ENCODE assay signal across 8 mouse cellular contexts in the genomic region with DNA sequence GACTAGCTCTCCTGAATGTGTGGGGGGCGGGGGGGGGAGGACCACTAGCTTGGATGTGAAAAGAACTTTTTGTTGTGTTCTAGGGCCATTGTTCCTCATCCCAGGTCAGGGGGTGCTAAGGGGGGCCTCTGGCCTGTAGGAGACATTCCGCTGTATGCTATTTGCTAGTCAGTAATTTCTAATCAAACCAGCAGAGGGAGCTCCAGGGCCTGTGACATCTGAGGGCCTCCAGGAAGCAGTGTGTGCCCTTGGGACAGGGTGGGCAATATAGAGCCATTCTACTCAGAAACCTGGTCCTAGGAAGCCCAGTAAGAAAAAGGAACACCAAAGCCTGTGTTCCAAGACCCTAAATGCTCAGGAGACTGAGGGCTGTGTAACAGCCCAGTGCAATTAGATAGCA.
DNase-seq lines count a peak whose midpoint lies in the region; ATAC-seq lines count a peak whose summit lies in the region.

No protein-coding gene starts in this region.

- no peaks in the 10 kb centered on the region for H3K36me3 ChIP-seq in neural tube, embryonic 14.5 days (ENCODE audit: control insufficient read depth, insufficient read depth, low read length)

- no peaks in the 10 kb centered on the region for H3K4me1 ChIP-seq in neural tube, embryonic 14.5 days (ENCODE audit: control insufficient read depth, insufficient read depth, low read length)

- peak; percentile 93 for ATAC-seq in common myeloid progenitor, adult 5-6 weeks (replicated peaks; ENCODE audit: low read depth, poor library complexity, severe bottlenecking)
- ATAC-seq in neural tube, embryonic 14.5 days (ENCODE audit: low read depth) = peak; percentile 65; the same call in 1 of the 2 replicates
- no peak for ATAC-seq in monocyte, adult 5-6 weeks (replicated peaks; ENCODE audit: insufficient number of reproducible peaks, low FRiP score, low TSS enrichment, poor library complexity, severe bottlenecking)

- WGBS in neural tube, embryonic 14.5 days = 35% methylated on average over 2 of the region's 2 CpGs

- H3K4me3 ChIP-seq in neural tube, embryonic 14.5 days (ENCODE audit: low read depth, low read length) = no peak overlapping the region

- H3K4me2 ChIP-seq in neural tube, embryonic 14.5 days (ENCODE audit: low read depth, low read length) = no peak overlapping the region

- H3K9ac ChIP-seq in neural tube, embryonic 14.5 days (replicated peaks; ENCODE audit: low read depth, low read length) = no peak overlapping the region

- H3K9me3 ChIP-seq in neural tube, embryonic 14.5 days (ENCODE audit: control insufficient read depth, low read length) = no peaks in the 10 kb centered on the region

- intact Hi-C loops in heart, postnatal 10 days (cut with DNase I) = loop anchor here (1.0 to 5.0 kb wide), 4 partner anchors 81 to 225 kb away; no protein-coding TSS in a partner anchor
- intact Hi-C loops in left cerebral cortex, postnatal 14 days (cut with DNase I) = loop anchor here (2.0 kb wide), 3 partner anchors 155 to 225 kb away; a partner anchor contains a TSS

- H3K27me3 ChIP-seq in neural tube, embryonic 14.5 days (ENCODE audit: control insufficient read depth, insufficient read depth, low read length) = no peaks in the 10 kb centered on the region

- no peak overlapping the region for H3K27ac ChIP-seq in neural tube, embryonic 14.5 days (ENCODE audit: low read depth, low read length)

- peak; percentile 49 for DNase-seq in ovary, postnatal 14 days (ENCODE audit: low spot score)
- DNase-seq in ovary, adult 18-20 months (ENCODE audit: low spot score) = no peak
- peak; percentile 71 for DNase-seq in ZHBTc4 (ENCODE audit: low read depth, low spot score)
- peak; percentile 66 to 81 for DNase-seq in heart, postnatal 10 days
- DNase-seq in left cerebral cortex, postnatal 14 days (ENCODE audit: low spot score in 2 of 2) = peak; percentile 31 to 70
